8 mouse cellular contexts compared by ENCODE assay signal in genomic region chr3:145885376-145885775, GRCm38 (mm10). TPM values are rescaled to one million over a fixed set of nuclear protein-coding genes. Genes with fewer than 3 reads are reported as not detected.
DNase-seq lines count a peak whose midpoint lies in the region; ATAC-seq lines count a peak whose summit lies in the region.

No protein-coding gene starts in this region.

- H3K27ac ChIP-seq in neural tube, embryonic 15.5 days (replicated peaks): peak overlapping the region; percentile 10; the same call in 1 of the 2 replicates

- no peaks in the 10 kb centered on the region for H3K9me3 ChIP-seq in neural tube, embryonic 15.5 days (replicated peaks)

- no peaks in the 10 kb centered on the region for H3K27me3 ChIP-seq in neural tube, embryonic 15.5 days (replicated peaks)

- no peak overlapping the region for H3K9ac ChIP-seq in neural tube, embryonic 15.5 days (replicated peaks)

- H3K36me3 ChIP-seq in neural tube, embryonic 15.5 days: no peaks in the 10 kb centered on the region

- no peak overlapping the region for H3K4me2 ChIP-seq in neural tube, embryonic 15.5 days

- ATAC-seq in frontal cortex, adult (ENCODE audit: low TSS enrichment): peak; percentile 50; the same call in 1 of the 2 replicates
- no peak for ATAC-seq in neural tube, embryonic 15.5 days (ENCODE audit: low FRiP score)

- 59% methylated on average over 4 of the region's 4 CpGs for WGBS in neural tube, embryonic 15.5 days

- no peak for DNase-seq in frontal cortex, postnatal 25 days (ENCODE audit: low spot score in 2 of 2)
- peak; percentile 17 for DNase-seq in urinary bladder, postnatal 14 days (ENCODE audit: low spot score)
- no peak for DNase-seq in urinary bladder, postnatal 25 days (ENCODE audit: low spot score)
- peak; percentile 37 to 38 for DNase-seq in layer of hippocampus, adult 8-10 months (ENCODE audit: low spot score in 2 of 2)
- no peak for DNase-seq in retina, embryonic 14.5 days (ENCODE audit: low spot score)
- DNase-seq in adrenal gland, adult 2 months: no peak

- peaks cover 8% of the 10 kb centered on the region for H3K4me1 ChIP-seq in neural tube, embryonic 15.5 days

- no peak overlapping the region for H3K4me3 ChIP-seq in neural tube, embryonic 15.5 days (replicated peaks)

RNA-seq across cellular contexts. Expression of gene Bcl10, which starts 37.2 kb away (rescaled TPM):
- total RNA-seq in layer of hippocampus, adult 8-10 months (2022): 10 to 100 TPM; 10.6 to 16.1 (median 14.2) TPM
- 33.9 and 41.4 TPM in 2 replicates for polyA plus RNA-seq in neural tube, embryonic 15.5 days (2015; fragmentation: Nextera tagmentation; extraction: Ambion mirVana)
- total RNA-seq in adrenal gland, adult 2 months (2021): 10 to 100 TPM; 20.7 to 23.9 TPM
- polyA plus RNA-seq in adrenal gland, adult 2 months (2012; rRNA removed): 3.6 and 4.1 TPM in 2 replicates

RNA-seq across cellular contexts. Expression of gene 2410004B18Rik, which starts 52.4 kb away (rescaled TPM):
- 10 to 100 TPM; 31.8 to 38.5 (median 33.2) TPM for total RNA-seq in layer of hippocampus, adult 8-10 months (2022)
- 70.1 and 79.9 TPM in 2 replicates for polyA plus RNA-seq in neural tube, embryonic 15.5 days (2015; fragmentation: Nextera tagmentation; extraction: Ambion mirVana)
- 10 to 100 TPM; 22.0 to 23.1 TPM for total RNA-seq in adrenal gland, adult 2 months (2021)
- 8.7 and 9.2 TPM in 2 replicates for polyA plus RNA-seq in adrenal gland, adult 2 months (2012; rRNA removed)

Comparison
In these comparisons a context has a peak if more than half of its experiments do, and no peak if none do; other contexts are left out.
1. DNase-seq: peak in urinary bladder, postnatal 14 days (single experiment) and layer of hippocampus, adult 8-10 months (2 of 2); none in frontal cortex, postnatal 25 days (0 of 2), urinary bladder, postnatal 25 days (single experiment), retina, embryonic 14.5 days (single experiment) and adrenal gland, adult 2 months (single experiment).